Mouse (Mus musculus): ENCODE data around the gene Tigit.

Tigit gene

GRCm38 (mm10) chr16:43663978-43664579 lies at the start of gene Tigit:
Gene Tigit, minus strand, starts transcription at chr16:43664146.
- DNase-seq (ENCODE audit: extremely low read depth, low read depth, low spot score) = no peak

- no peak for DNase-seq (ENCODE audit: extremely low read depth, low read depth, low spot score)
Measured at GRCm38 (mm10) chr16:43711361-43711760, 47.4 kb upstream of the Tigit start.

- no peak for DNase-seq (ENCODE audit: extremely low read depth, low read depth, low spot score)
Measured at GRCm38 (mm10) chr16:43710651-43711050, 46.7 kb upstream of the Tigit start.

GRCm38 (mm10) chr16:43710134-43710475 lies 46.2 kb upstream of the Tigit start:
- no peak for DNase-seq (ENCODE audit: extremely low read depth, low read depth, low spot score)

GRCm38 (mm10) chr16:43709432-43710133 lies 45.6 kb upstream of the Tigit start:
- no peak for DNase-seq (ENCODE audit: extremely low read depth, low read depth, low spot score)

- DNase-seq (ENCODE audit: extremely low read depth, low read depth, low spot score) = no peak
Measured at GRCm38 (mm10) chr16:43709062-43709413, 45.1 kb upstream of the Tigit start.

- DNase-seq (ENCODE audit: extremely low read depth, low read depth, low spot score) = no peak
Measured at GRCm38 (mm10) chr16:43708335-43709061, 44.6 kb upstream of the Tigit start.

GRCm38 (mm10) chr16:43701765-43702504 lies 38.0 kb upstream of the Tigit start:
- no peak for DNase-seq (ENCODE audit: extremely low read depth, low read depth, low spot score)

GRCm38 (mm10) chr16:43700575-43700974 lies 36.6 kb upstream of the Tigit start:
- no peak for DNase-seq (ENCODE audit: extremely low read depth, low read depth, low spot score)

GRCm38 (mm10) chr16:43698735-43699649 lies 35.0 kb upstream of the Tigit start:
- no peak for DNase-seq (ENCODE audit: extremely low read depth, low read depth, low spot score)

GRCm38 (mm10) chr16:43697772-43698171 lies 33.8 kb upstream of the Tigit start:
- DNase-seq (ENCODE audit: extremely low read depth, low read depth, low spot score) = no peak

GRCm38 (mm10) chr16:43695852-43696251 lies 31.9 kb upstream of the Tigit start:
- no peak for DNase-seq (ENCODE audit: extremely low read depth, low read depth, low spot score)

- no peak for DNase-seq (ENCODE audit: extremely low read depth, low read depth, low spot score)
Measured at GRCm38 (mm10) chr16:43694104-43694503, 30.2 kb upstream of the Tigit start.

- DNase-seq (ENCODE audit: extremely low read depth, low read depth, low spot score) = no peak
Measured at GRCm38 (mm10) chr16:43692611-43693010, 28.7 kb upstream of the Tigit start.

GRCm38 (mm10) chr16:43691741-43692140 lies 27.8 kb upstream of the Tigit start:
- no peak for DNase-seq (ENCODE audit: extremely low read depth, low read depth, low spot score)

- DNase-seq (ENCODE audit: extremely low read depth, low read depth, low spot score) = no peak
Measured at GRCm38 (mm10) chr16:43690912-43691311, 27.0 kb upstream of the Tigit start.

GRCm38 (mm10) chr16:43690211-43690690 lies 26.3 kb upstream of the Tigit start:
- DNase-seq (ENCODE audit: extremely low read depth, low read depth, low spot score) = no peak

- no peak for DNase-seq (ENCODE audit: extremely low read depth, low read depth, low spot score)
Measured at GRCm38 (mm10) chr16:43687968-43688367, 24.0 kb upstream of the Tigit start.

GRCm38 (mm10) chr16:43674400-43674799 lies 10.5 kb upstream of the Tigit start:
- no peak for DNase-seq (ENCODE audit: extremely low read depth, low read depth, low spot score)

GRCm38 (mm10) chr16:43672697-43673096 lies 8.8 kb upstream of the Tigit start:
- DNase-seq (ENCODE audit: extremely low read depth, low read depth, low spot score) = no peak
